Mouse (Mus musculus) cerebellum, adult 8-10 months (tissue): ENCODE results near the gene Fpr-rs7.

ENCODE experiments used
- DNase-seq: peaks from one replicate; pipeline ENCODE4 v3.0.0; 2022

Fpr-rs7 gene

GRCm38 (mm10) chr17:20114126-20114525 is at the start of gene Fpr-rs7:
TSS of gene Fpr-rs7 (minus strand) at chr17:20114226.
- DNase-seq: no peak

- DNase-seq: no peak
These were observed 39.9 kb downstream of the Fpr-rs7 start for GRCm38 (mm10) chr17:20074090-20074489.

DNA sequence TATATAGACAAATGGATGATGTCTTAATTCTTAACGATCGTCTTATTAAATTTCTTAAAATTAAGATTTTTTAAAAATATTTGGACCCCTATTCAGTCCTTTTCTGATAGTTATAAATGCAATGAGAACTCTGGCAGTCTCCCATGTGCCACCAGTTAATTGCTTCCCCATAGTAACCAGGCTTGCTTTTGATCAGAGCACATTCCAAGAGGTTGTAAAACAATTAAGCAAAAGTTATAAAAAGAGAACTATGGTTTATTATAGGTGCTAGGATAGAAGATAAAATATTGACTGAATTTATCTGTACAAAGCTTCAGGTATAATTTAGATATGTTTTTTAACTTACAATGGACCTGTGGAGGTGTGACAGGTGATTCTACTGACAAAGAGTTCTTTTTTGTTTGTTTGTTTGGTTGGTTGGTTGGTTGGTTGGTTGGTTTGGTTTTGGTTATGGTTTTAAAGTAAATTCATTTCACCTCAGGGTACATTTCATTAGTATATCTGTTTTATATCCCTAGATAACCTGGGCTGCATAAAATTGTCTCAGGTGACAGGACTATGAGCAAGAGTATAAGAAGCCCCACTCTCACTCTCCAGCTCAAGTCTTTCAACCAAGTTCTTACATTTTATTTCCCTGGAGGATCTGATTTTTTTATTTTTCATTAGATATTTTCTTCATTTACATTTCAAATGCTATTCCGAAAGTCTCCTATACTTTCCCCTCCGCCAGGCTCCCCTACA is 42.2 kb downstream of the Fpr-rs7 start:
- DNase-seq: no peak
